Mouse (Mus musculus) E14TG2a.4 (cell line): ENCODE measurements at regions not wholly inside any gene's neighbourhood (a gene's known extent, or its start where the extent isn't known, plus 50 kb on each side); places are given as distances from the start of the nearest gene placed in this dataset.

ENCODE experiments used
- H3K27me3 ChIP-seq: 2 replicates; pipeline ENCODE4 v1.6.1; 2014; ENCODE audit warnings: low read length, control low read depth; ENCODE audit not compliant: insufficient read depth
- H3K36me3 ChIP-seq: 2 replicates; pipeline ENCODE4 v1.6.1; 2014; ENCODE audit warnings: low read length, control low read depth; ENCODE audit not compliant: insufficient read depth
- H3K4me1 ChIP-seq: replicated peaks from 2 replicates; pipeline ENCODE4 v1.6.1; 2014; ENCODE audit warnings: low read depth, low read length, control low read depth
- H3K4me3 ChIP-seq: replicated peaks from 2 replicates; pipeline ENCODE4 v1.5.1; 2014; ENCODE audit warnings: mild to moderate bottlenecking, low read length
- H3K9me3 ChIP-seq: 2 replicates; pipeline ENCODE4 v1.6.1; 2014; ENCODE audit warnings: low read length, control low read depth
- CTCF ChIP-seq: conservative IDR thresholded peaks from 2 replicates; pipeline ENCODE4 v1.5.1; 2014; ENCODE audit warnings: low read length
- NANOG ChIP-seq: IDR thresholded peaks from 2 replicates; pipeline ENCODE4 v1.6.1; 2014; ENCODE audit warnings: borderline replicate concordance, low read length, mixed read lengths
- POU5F1 ChIP-seq: IDR thresholded peaks from 2 replicates; pipeline ENCODE4 v1.6.1; 2014; ENCODE audit warnings: low read length, borderline replicate concordance

- no peaks in the 10 kb centered on the region for H3K27me3 ChIP-seq
These were observed 143.5 kb downstream of the Usp31 start for GRCm38 (mm10) chr7:121563526-121563925.

GRCm38 (mm10) chr7:121555420-121555819 is 151.6 kb downstream of the Usp31 start:
- no peak overlapping the region for H3K4me3 ChIP-seq
- peaks cover 7% of the 10 kb centered on the region; the same call in 1 of the 2 replicates for H3K9me3 ChIP-seq
- no peaks in the 10 kb centered on the region for H3K36me3 ChIP-seq
- peaks cover 3% of the 10 kb centered on the region; the same call in 1 of the 2 replicates for H3K4me1 ChIP-seq
- no peak for TF ChIP-seq POU5F1
- no peak for TF ChIP-seq NANOG
- no peak for TF ChIP-seq CTCF
- no peaks in the 10 kb centered on the region for H3K27me3 ChIP-seq

More at GRCm38 (mm10) chr7:121563526-121563925, 143.5 kb downstream of the Usp31 start:
- Histone ChIP-seq H3K4me1 (no peaks in the 10 kb centered on the region), H3K4me3 (no peak overlapping the region), H3K36me3 (no peaks in the 10 kb centered on the region), H3K9me3 (no peaks in the 10 kb centered on the region)
- TF ChIP-seq NANOG: no peak
- no peak for TF ChIP-seq POU5F1
- TF ChIP-seq CTCF: peak; percentile 69
